Mouse (Mus musculus) left cerebral cortex, adult 18-20 months (tissue): Measurements from ENCODE around the gene Bricd5. TPM values are rescaled to one million over a fixed set of nuclear protein-coding genes. Genes with fewer than 3 reads are reported as not detected.

Source experiments
- DNase-seq, 2 experiments: peaks; one replicate each; pipeline ENCODE4 v3.0.0; 2021 to 2022; ENCODE audit warnings: low spot score in 2 of 2, mixed read lengths in 1 of 2
- total RNA-seq, 2 experiments: library from RNA; stranded (reverse); gene quantifications; 2 replicates each; pipeline ENCODE4 v1.2.3; 2021

Gene Bricd5
- total RNA-seq, 2 experiments from 2014 or later = 2.0 to 2.1 TPM

- no peak for DNase-seq
Measured at GRCm38 (mm10) chr17:24483495-24483894, 9.8 kb downstream of the Bricd5 start.

- DNase-seq = no peak
Measured at GRCm38 (mm10) chr17:24485090-24485860, 11.6 kb downstream of the Bricd5 start.

DNA sequence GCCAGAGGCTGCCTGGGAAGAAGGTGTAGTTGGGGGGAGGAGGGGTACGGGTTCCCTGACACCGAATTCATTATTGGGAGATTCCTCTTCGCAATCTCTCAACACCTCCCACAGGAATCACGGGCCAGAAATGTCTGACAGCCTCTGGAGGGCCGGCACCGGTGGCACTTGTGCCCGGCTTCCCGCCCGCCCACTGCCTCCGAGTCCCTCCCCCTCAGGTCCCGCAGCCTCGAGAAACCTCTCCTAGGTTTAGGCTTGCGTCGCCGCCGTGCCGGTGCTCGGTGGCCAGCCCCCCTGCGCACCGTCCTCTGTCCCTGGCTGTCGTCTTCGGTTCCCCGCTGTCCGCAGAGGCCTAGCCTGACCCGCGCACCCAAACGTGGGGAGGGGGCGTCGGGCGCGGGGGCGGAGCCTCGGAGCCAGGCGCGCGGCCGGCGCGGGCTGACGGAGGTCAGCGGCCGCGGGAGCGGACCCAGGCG lies 14.5 kb downstream of the Bricd5 start, which contains the start of gene Caskin1:
Gene Caskin1, plus strand, starts transcription at position 416 of the 476 bp plus-strand sequence.
- DNase-seq = peak; percentile 50 to 69

GRCm38 (mm10) chr17:24488662-24489264 lies 15.1 kb downstream of the Bricd5 start:
- DNase-seq = peak; percentile 41 to 60

DNA sequence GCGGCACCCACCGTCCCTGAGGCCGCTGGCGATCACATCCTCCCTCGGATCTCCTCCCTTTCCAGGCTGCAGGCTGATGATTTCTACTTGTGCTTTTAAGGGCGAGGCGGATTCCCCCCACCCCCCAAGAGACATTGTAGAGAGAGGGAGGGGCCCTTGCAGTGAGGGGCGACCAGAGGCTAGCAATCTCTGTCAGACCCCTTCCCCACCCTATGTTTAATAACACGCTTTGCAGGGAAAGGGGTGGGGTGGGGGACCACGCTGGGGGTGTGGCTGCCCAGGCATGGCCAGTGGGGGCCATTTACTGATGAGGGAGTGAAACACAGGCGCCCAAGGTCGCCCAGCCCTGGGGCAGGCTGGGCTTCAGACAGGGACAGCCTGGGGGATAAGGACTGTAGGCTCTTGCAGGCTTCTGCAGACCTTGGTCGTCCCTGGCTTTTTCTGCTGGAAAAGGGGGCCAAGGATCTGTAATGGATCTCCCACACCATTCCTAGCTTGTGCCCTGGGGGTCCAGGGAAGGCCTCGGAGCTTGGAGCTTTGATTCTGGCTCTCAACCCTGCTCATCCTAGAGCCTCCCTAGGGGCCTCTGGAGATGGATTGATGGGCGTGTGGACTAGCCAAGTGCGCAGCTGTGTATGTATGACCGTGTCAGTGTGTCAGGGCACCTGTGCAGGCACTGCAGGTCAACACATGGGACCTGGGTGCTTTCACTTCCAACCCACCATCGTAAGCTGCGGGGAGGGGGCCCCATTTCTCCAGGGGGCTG lies 15.8 kb downstream of the Bricd5 start:
- no peak for DNase-seq

DNA sequence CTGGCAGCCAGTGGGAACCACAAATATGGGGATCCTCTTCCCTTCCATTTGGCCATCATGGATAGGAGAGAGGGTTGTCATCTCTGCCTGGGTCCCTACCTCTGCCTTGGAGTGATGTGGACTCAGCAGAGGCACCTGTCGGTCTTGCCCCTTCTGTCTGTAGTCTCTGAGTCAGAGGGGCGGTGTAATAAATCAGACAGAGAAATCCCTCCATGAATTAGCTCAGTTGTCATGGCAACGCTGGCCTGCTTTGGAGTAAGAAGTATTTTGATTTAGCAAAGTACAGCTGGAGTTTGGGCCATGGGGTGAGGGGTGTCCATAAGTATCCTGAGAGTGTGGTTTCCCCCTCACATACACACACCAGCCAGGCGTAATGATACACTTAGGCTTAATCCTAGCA lies 16.7 kb downstream of the Bricd5 start:
- peak in 1 of 2 experiments; percentile 32 for DNase-seq

- peak; percentile 62 to 68 for DNase-seq
Measured at GRCm38 (mm10) chr17:24494627-24495335, 21.1 kb downstream of the Bricd5 start.

- DNase-seq = peak; percentile 74 to 80
Measured at GRCm38 (mm10) chr17:24495443-24495842, 21.8 kb downstream of the Bricd5 start.

DNA sequence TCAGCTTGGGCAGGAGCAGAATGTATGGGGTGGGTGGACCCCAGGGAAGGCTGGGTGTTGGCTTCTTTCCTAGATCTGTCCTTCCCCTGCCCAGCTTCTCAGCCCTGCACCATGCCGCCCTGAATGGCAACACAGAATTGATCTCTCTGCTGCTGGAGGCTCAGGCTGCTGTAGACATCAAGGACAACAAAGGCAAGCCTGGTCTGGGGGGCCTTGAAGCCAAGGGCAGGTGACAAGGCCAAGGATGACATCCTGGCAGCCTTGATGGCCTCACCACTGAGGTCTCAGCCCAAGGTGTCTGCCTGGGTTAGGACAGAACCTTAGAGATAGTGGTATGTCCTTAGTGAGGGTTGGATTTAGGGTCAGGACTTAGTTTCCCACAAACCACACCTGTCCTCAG lies 22.3 kb downstream of the Bricd5 start:
- DNase-seq = no peak

DNA sequence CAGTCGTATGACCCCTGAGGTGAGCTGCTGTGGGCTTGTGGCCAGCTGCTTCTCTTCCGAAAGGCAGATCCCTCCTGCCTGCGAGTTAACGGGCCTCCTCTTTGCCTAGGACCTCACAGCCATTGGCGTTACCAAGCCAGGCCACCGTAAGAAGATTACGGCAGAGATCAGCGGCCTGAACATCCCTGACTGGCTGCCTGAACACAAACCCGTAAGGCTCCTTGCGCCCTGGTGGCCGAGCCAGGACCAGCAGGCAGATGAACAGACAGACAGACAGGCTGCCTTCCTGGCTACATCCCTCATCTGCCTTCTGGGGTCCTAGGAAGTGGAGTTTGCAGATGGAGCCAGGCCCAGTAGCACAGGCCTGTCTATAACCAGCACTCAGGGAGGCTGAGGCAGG lies 28.5 kb downstream of the Bricd5 start:
- no peak for DNase-seq

GRCm38 (mm10) chr17:24504085-24504484 lies 30.4 kb downstream of the Bricd5 start:
- DNase-seq = no peak

DNA sequence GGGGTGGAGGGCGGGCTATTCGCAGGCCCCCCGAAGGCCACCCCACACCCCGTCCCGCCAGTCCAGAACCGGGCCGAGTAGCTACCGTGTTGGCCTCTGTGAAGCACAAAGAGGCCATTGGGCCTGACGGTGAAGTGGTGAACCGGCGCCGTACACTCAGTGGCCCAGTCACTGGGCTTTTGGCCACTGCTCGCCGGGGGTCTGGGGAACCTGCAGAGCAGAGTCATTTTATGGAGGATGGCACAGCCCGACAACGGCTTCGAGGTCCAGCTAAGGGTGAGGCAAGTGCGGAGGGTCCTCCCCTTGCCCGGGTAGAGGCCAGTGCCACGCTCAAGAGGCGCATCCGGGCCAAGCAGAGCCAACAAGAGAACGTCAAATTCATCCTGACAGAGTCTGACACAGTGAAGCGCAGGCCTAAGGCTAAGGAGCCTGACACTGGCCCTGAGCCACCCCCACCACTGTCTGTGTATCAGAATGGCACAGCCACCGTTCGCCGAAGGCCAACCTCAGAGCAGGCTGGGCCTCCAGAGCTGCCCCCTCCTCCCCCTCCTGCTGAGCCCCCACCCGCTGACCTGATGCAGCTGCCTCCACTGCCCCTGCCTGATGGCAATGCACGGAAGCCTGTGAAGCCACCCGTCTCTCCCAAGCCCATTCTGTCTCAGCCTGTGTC lies 31.7 kb downstream of the Bricd5 start:
- no peak for DNase-seq

DNA sequence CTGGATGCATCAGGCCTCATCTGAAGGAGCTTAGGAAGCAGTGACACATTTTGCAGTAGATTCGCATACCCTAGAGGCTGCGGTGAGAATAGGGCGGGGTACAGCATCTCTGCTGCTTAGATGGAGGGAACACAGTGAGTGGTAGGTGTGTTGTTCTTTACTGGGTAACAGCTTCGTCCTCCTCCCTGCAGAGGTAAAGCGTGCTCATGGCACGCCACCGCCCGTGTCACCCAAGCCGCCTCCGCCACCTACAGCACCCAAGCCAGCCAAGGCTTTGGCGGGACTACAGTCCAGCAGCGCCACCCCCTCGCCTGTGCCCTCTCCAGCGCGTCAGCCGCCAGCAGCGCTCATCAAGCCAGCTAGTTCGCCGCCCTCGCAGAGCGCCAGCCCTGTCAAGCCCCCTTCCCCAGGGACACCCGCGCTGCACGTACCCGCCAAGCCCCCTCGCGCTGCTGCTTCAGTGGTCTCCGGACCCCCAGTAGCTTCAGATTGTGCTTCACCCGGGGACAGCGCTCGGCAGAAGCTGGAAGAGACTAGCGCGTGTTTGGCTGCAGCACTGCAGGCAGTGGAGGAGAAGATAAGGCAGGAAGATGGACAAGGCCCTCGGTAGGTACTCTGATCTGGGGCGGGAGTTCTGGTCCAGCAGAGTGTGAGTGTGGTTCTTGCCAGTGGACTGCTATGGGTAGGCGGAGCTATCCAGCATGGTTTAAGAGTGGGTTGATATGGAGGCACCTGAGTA lies 32.8 kb downstream of the Bricd5 start:
- peak; percentile 74 to 82 for DNase-seq

DNA sequence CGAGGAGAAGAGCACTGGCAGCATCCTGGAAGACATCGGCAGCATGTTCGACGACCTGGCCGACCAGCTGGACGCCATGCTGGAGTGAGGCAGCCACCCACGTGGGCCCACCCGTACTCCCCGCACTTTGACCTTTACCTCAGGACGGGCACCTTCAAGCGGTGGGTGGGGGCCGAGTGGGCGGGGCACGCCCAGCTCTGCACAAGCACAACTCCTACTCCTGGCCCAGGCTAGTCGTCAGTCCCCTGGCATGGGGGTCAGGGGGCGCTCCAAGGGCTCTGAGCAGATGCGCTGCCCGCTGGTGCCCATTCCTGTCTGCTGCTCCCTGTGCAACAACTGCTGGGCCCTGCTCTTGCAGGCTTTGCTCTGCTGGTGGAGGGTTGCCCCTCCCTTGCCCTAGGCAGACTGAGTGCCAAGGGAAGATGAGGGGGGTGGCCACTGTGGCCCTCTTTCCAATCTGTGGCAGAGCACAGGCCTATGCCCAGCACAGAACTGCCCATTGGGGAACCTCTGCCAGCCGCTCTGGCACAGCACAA lies 33.5 kb downstream of the Bricd5 start:
- DNase-seq = no peak

DNA sequence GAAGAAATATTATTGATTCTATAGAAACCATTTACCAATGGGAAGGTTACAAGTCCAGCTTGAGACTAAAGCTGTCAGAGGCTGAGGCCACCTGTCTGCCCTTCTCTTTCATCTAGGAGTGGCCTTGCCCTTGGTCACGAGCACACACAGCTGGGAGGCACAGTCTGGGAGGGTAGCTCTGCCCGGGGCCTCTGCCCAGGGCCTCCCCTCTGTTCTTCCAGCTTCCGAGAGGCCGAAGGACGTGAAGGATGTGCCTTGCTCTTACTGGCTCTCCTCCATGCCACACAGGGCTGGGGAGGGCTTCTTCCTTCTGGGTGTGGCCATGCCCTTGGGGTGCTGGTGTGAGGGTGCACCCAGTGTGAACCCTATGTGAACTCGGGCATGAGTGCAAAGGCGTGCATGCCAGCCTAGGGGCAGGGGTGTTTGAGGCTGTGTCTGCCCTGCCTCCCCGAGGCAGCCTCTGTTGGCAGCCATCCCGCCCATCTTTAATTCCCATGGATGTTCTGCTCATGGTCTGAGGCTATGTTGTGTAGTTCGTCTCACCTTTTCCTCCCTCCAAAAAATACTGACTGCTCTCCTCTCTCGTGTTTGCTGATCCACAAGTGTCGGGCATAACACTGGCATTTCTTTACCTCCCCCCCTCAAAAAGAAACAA lies 34.2 kb downstream of the Bricd5 start:
- DNase-seq = no peak

DNA sequence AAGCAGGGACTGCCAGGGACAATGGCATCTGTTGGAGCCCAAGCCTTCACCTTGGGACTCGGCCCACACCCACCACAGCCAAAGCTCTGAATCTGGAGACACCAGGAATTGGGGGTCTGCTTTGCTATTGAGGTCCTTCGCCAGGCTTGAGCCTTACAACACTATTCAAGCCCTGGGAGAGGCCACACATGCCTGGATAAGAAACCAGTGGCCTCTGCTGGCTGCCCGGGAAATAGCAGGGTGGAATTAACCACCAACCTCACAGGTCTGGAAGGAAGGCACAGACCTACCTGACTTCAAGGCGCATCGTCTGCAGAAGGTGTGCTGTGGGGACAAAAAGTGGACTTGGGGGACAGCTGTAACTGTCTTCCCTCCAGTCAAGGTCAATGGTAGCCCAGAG lies 39.9 kb downstream of the Bricd5 start:
- DNase-seq = peak; percentile 73 to 79

GRCm38 (mm10) chr17:24514270-24515257 lies 40.9 kb downstream of the Bricd5 start:
- DNase-seq = no peak

DNA sequence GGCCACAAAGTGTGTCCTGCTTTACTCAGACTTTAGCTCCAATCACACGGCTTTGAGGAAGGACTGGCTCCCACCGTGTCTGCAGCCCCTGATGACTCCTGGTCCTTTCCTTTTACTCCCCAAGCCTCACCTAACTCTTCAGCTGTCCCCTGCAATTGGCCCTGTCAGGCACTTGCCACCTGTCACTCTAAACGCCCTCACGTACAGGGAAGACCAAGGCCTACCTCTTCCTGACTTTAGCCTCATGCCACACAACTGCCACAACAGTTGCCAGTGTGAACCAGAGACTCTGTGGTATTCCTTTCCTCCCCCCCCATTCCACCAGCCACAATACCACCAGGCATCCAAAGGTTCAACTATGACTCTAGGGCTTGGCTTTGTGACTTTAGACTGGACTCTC lies 46.8 kb downstream of the Bricd5 start:
- no peak for DNase-seq
